Mouse (Mus musculus) hindbrain, embryonic 14.5 days (tissue): ENCODE results near the gene Scnn1b. TPM values are rescaled to one million over a fixed set of nuclear protein-coding genes. Genes with fewer than 3 reads are reported as not detected.

ENCODE experiments used
- ATAC-seq: fragments of 200-750 bp; cut with Nextera tagmentation; 2 replicates; pipeline ENCODE4 v1.8.0; 2017; ENCODE audit warnings: moderate number of reproducible peaks, mild to moderate bottlenecking, moderate TSS enrichment, moderate library complexity; ENCODE audit not compliant: low FRiP score
- DNase-seq: peaks from one replicate; pipeline ENCODE4 v3.0.0-alpha.2; 2015; ENCODE audit warnings: low spot score
- H3K27ac ChIP-seq: fragments of 300-500 bp; sonication (generic); 2 replicates; pipeline ENCODE4 v1.5.1; 2014; ENCODE audit warnings: mild to moderate bottlenecking, moderate library complexity
- H3K27me3 ChIP-seq: fragments of 300-500 bp; sonication (generic); 2 replicates; pipeline ENCODE4 v1.6.1; 2014; ENCODE audit warnings: mild to moderate bottlenecking, low read length, mixed read lengths; ENCODE audit not compliant: control insufficient read depth, insufficient read depth
- H3K36me3 ChIP-seq: fragments of 300-500 bp; sonication (generic); replicated peaks from 2 replicates; pipeline ENCODE4 v1.6.1; 2014; ENCODE audit not compliant: control insufficient read depth, insufficient read depth
- H3K4me1 ChIP-seq: fragments of 300-500 bp; sonication (generic); replicated peaks from 2 replicates; pipeline ENCODE4 v1.6.1; 2014; ENCODE audit warnings: antibody characterized with exemption, low read length, mixed read lengths; ENCODE audit not compliant: control insufficient read depth, insufficient read depth
- H3K4me2 ChIP-seq: fragments of 300-500 bp; sonication (generic); replicated peaks from 2 replicates; pipeline ENCODE4 v1.6.1; 2014; ENCODE audit warnings: mild to moderate bottlenecking, moderate library complexity
- H3K4me3 ChIP-seq: fragments of 300-500 bp; sonication (generic); replicated peaks from 2 replicates; pipeline ENCODE4 v1.5.1; 2014; ENCODE audit warnings: mild to moderate bottlenecking, low read length
- H3K9ac ChIP-seq: fragments of 300-500 bp; sonication (generic); 2 replicates; pipeline ENCODE4 v1.6.1; 2014
- H3K9me3 ChIP-seq: fragments of 300-500 bp; sonication (generic); 2 replicates; pipeline ENCODE4 v1.6.1; 2016; ENCODE audit warnings: low read length; ENCODE audit not compliant: control insufficient read depth
- WGBS: fragments of 180-500 bp; shearing (Covaris S2); extraction: QIAGEN DNeasy Blood & Tissue Kit; methylation state at CpG from one replicate; pipeline ENCODE4 v1.1.7; 2014; 5-methylcytosine and 5-hydroxymethylcytosine counted together
- polyA plus RNA-seq: library from polyadenylated mRNA; unstranded; fragments of >200 nt; fragmentation: Nextera tagmentation; extraction: Ambion mirVana; gene quantifications from 2 replicates; pipeline ENCODE4 v1.2.1, GENCODE M21; 2014

Scnn1b gene
- polyA plus RNA-seq, 1 experiment from 2014 or later = 0.08 TPM

- ATAC-seq = no peak
- no peak overlapping the region for H3K4me3 ChIP-seq
- DNase-seq = no peak
Observed at GRCm38 (mm10) chr7:121899940-121900339, 35.1 kb downstream of the Scnn1b start.

GRCm38 (mm10) chr7:121902757-121903411 lies 38.0 kb downstream of the Scnn1b start:
- no peaks in the 10 kb centered on the region for H3K27me3 ChIP-seq
- H3K9me3 ChIP-seq = no peaks in the 10 kb centered on the region
- 70% methylated on average over 8 of the region's 8 CpGs for WGBS
- DNase-seq (no peak), ATAC-seq (no peak)
- no peak overlapping the region for H3K9ac ChIP-seq
- H3K27ac ChIP-seq = no peak overlapping the region
- no peak overlapping the region for H3K4me2 ChIP-seq
- no peak overlapping the region for H3K4me3 ChIP-seq
- H3K36me3 ChIP-seq = no peaks in the 10 kb centered on the region
- no peaks in the 10 kb centered on the region for H3K4me1 ChIP-seq

More at GRCm38 (mm10) chr7:121899940-121900339, 35.1 kb downstream of the Scnn1b start:
- Histone ChIP-seq H3K27me3 (no peaks in the 10 kb centered on the region), H3K9ac (no peak overlapping the region), H3K4me2 (peak overlapping the region; percentile 33), H3K36me3 (no peaks in the 10 kb centered on the region), H3K9me3 (no peaks in the 10 kb centered on the region), H3K4me1 (no peaks in the 10 kb centered on the region), H3K27ac (no peak overlapping the region)
- 8% methylated on average over 7 of the region's 7 CpGs for WGBS

GRCm38 (mm10) chr7:121906879-121907278 lies 42.0 kb downstream of the Scnn1b start:
- Histone ChIP-seq H3K9me3 (no peaks in the 10 kb centered on the region), H3K9ac (no peak overlapping the region), H3K27me3 (no peaks in the 10 kb centered on the region), H3K27ac (no peak overlapping the region), H3K4me1 (no peaks in the 10 kb centered on the region), H3K4me3 (no peak overlapping the region), H3K36me3 (no peaks in the 10 kb centered on the region), H3K4me2 (no peak overlapping the region)
- ATAC-seq (no peak), DNase-seq (no peak)
- WGBS = 88% methylated on average over 4 of the region's 4 CpGs

GRCm38 (mm10) chr7:121912250-121912649 lies 47.4 kb downstream of the Scnn1b start:
- no peak overlapping the region for H3K9ac ChIP-seq
- no peak for DNase-seq
- ATAC-seq = no peak
- H3K27ac ChIP-seq = no peak overlapping the region
- no peaks in the 10 kb centered on the region for H3K36me3 ChIP-seq
- H3K4me3 ChIP-seq = no peak overlapping the region
- 77% methylated on average over 8 of the region's 8 CpGs for WGBS
- no peaks in the 10 kb centered on the region for H3K9me3 ChIP-seq
- H3K4me2 ChIP-seq = no peak overlapping the region
- no peaks in the 10 kb centered on the region for H3K4me1 ChIP-seq
- H3K27me3 ChIP-seq = no peaks in the 10 kb centered on the region

- Histone ChIP-seq H3K9me3 (no peaks in the 10 kb centered on the region), H3K36me3 (no peaks in the 10 kb centered on the region), H3K4me3 (no peak overlapping the region), H3K27ac (no peak overlapping the region), H3K9ac (no peak overlapping the region), H3K4me2 (no peak overlapping the region), H3K4me1 (no peaks in the 10 kb centered on the region), H3K27me3 (no peaks in the 10 kb centered on the region)
- no peak for ATAC-seq
- DNase-seq = no peak
- 81% methylated on average over 6 of the region's 6 CpGs for WGBS
Observed at GRCm38 (mm10) chr7:121913944-121914343, 49.1 kb downstream of the Scnn1b start.

GRCm38 (mm10) chr7:121924361-121924760 lies 59.5 kb downstream of the Scnn1b start:
- ATAC-seq = no peak
- H3K27ac ChIP-seq = no peak overlapping the region
- H3K27me3 ChIP-seq = no peaks in the 10 kb centered on the region
- WGBS = 95% methylated on average over 7 of the region's 7 CpGs
- H3K9me3 ChIP-seq = no peaks in the 10 kb centered on the region
- no peaks in the 10 kb centered on the region for H3K4me1 ChIP-seq
- H3K9ac ChIP-seq = no peak overlapping the region
- H3K36me3 ChIP-seq = peaks cover 33% of the 10 kb centered on the region
- no peak overlapping the region for H3K4me3 ChIP-seq
- H3K4me2 ChIP-seq = no peak overlapping the region
- DNase-seq = no peak

- H3K4me2 ChIP-seq = no peak overlapping the region
- 95% methylated on average over 2 of the region's 2 CpGs for WGBS
- H3K9ac ChIP-seq = no peak overlapping the region
- H3K4me1 ChIP-seq = no peaks in the 10 kb centered on the region
- no peak overlapping the region for H3K27ac ChIP-seq
- DNase-seq = no peak
- H3K27me3 ChIP-seq = no peaks in the 10 kb centered on the region
- H3K36me3 ChIP-seq = peaks cover 43% of the 10 kb centered on the region
- H3K9me3 ChIP-seq = no peaks in the 10 kb centered on the region
- H3K4me3 ChIP-seq = no peak overlapping the region
- no peak for ATAC-seq
Observed at GRCm38 (mm10) chr7:121927882-121928281, 63.0 kb downstream of the Scnn1b start.

- no peak overlapping the region for H3K9ac ChIP-seq
- H3K4me2 ChIP-seq = no peak overlapping the region
- no peaks in the 10 kb centered on the region for H3K9me3 ChIP-seq
- H3K27ac ChIP-seq = no peak overlapping the region
- DNase-seq (no peak), ATAC-seq (no peak)
- peaks cover 35% of the 10 kb centered on the region for H3K36me3 ChIP-seq
- no peaks in the 10 kb centered on the region for H3K27me3 ChIP-seq
- H3K4me3 ChIP-seq = no peak overlapping the region
- no peaks in the 10 kb centered on the region for H3K4me1 ChIP-seq
- WGBS = 43% methylated on average over 7 of the region's 7 CpGs
Observed at GRCm38 (mm10) chr7:121931246-121931645, 66.4 kb downstream of the Scnn1b start.

- H3K4me1 ChIP-seq = no peaks in the 10 kb centered on the region; the same call in none of the 2 replicates
- WGBS = 87% methylated on average over 6 of the region's 6 CpGs
- no peak overlapping the region for H3K4me2 ChIP-seq
- ATAC-seq (no peak), DNase-seq (no peak)
- H3K9ac ChIP-seq = no peak overlapping the region
- no peak overlapping the region for H3K27ac ChIP-seq
- no peaks in the 10 kb centered on the region for H3K9me3 ChIP-seq
- H3K4me3 ChIP-seq = no peak overlapping the region
- H3K27me3 ChIP-seq = no peaks in the 10 kb centered on the region
- peaks cover 22% of the 10 kb centered on the region for H3K36me3 ChIP-seq
Observed at GRCm38 (mm10) chr7:121933675-121934074, 68.8 kb downstream of the Scnn1b start.

GRCm38 (mm10) chr7:121934346-121934745 lies 69.5 kb downstream of the Scnn1b start:
- ATAC-seq = no peak
- H3K4me1 ChIP-seq = no peaks in the 10 kb centered on the region; the same call in none of the 2 replicates
- 88% methylated on average over 2 of the region's 2 CpGs for WGBS

More at GRCm38 (mm10) chr7:121934346-121934745, 69.5 kb downstream of the Scnn1b start:
- peaks cover 15% of the 10 kb centered on the region for H3K36me3 ChIP-seq
- H3K27ac ChIP-seq = no peak overlapping the region
- H3K4me2 ChIP-seq = no peak overlapping the region
- no peak for DNase-seq
- H3K4me3 ChIP-seq = no peak overlapping the region
- H3K9me3 ChIP-seq = no peaks in the 10 kb centered on the region
- H3K27me3 ChIP-seq = no peaks in the 10 kb centered on the region
- H3K9ac ChIP-seq = no peak overlapping the region
